Mouse (Mus musculus) skeletal muscle tissue, postnatal 0 days (tissue): Measurements from ENCODE around the gene Tlx1. TPM values are rescaled to one million over a fixed set of nuclear protein-coding genes. Genes with fewer than 3 reads are reported as not detected.

Source experiments
- polyA plus RNA-seq: library from polyadenylated mRNA; unstranded; fragments of >200 nt; fragmentation: Nextera tagmentation; extraction: Ambion mirVana; gene quantifications from 2 replicates; pipeline ENCODE4 v1.2.1, GENCODE M21; 2015

The Tlx1 gene
- polyA plus RNA-seq, result 0.11 and 0.18 TPM in 2 replicates

DNA sequence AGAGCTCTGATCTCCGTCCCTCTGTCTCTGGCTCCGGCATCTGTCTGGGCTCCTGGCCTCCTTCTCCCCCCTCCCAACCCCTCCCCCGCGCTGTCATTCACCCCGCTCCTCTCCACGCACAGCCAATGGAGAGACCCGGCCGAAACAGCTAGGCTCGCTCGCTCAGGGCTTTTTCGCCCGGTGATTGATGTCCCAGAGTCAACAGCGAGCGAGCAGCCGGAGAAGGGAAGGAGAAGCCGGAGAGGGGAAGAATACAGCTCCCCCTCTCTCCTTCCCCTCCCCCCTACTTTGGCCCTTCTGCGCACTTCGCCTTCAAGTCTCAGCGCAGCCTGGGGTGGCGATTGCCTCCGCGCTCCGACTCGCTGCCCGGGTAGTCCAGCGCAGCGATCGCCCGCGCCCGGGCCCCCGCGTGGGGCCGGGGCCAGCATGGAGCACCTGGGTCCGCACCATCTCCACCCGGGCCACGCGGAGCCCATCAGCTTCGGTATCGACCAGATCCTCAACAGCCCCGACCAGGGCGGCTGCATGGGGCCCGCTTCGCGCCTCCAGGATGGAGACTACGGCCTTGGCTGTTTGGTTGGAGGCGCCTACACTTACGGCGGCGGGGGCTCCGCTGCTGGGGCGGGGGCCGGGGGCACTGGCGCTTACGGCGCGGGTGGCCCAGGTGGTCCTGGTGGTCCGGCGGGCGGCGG, at the start of gene Tlx1:
Tlx1 (plus strand) TSS at position 191 of the 692 bp plus-strand sequence.

Other genes with a start within 250 kb of the Tlx1 start
- gene Slf2, start 219.5 kb upstream of the Tlx1 start, polyA plus RNA-seq, result 20.7 and 24.4 TPM in 2 replicates
- 0.06 and 0.18 TPM in 2 replicates for gene Sema4g, start 161.6 kb upstream of the Tlx1 start, polyA plus RNA-seq
- 13.3 and 16.7 TPM in 2 replicates for gene Twnk, start 145.0 kb upstream of the Tlx1 start, polyA plus RNA-seq
- gene Mrpl43, start 144.2 kb upstream of the Tlx1 start, polyA plus RNA-seq, result 72.1 and 72.3 TPM in 2 replicates
- gene Lzts2, start 136.3 kb upstream of the Tlx1 start, polyA plus RNA-seq, result 31.4 and 40.7 TPM in 2 replicates
- 0.17 and 0.21 TPM in 2 replicates for gene Pdzd7, start 105.0 kb upstream of the Tlx1 start, polyA plus RNA-seq
- 11.2 and 13.3 TPM in 2 replicates for gene Sfxn3, start 103.2 kb upstream of the Tlx1 start, polyA plus RNA-seq
- gene Kazald1, start 75.4 kb upstream of the Tlx1 start, polyA plus RNA-seq, result 2.4 and 5.4 TPM in 2 replicates
- 10.6 and 10.9 TPM in 2 replicates for gene Lbx1, start 85.1 kb downstream of the Tlx1 start, polyA plus RNA-seq
- gene Btrc, start 213.1 kb downstream of the Tlx1 start, polyA plus RNA-seq, result 31.2 and 32.2 TPM in 2 replicates